Mouse (Mus musculus) ES-Bruce4 (cell line): ENCODE results near the gene Mark4. TPM values are rescaled to one million over a fixed set of nuclear protein-coding genes. Genes with fewer than 3 reads are reported as not detected.

Experiments used
- H3K27ac ChIP-seq: 2 replicates; pipeline ENCODE4 v1.5.1; 2012; ENCODE audit warnings: low read length, inconsistent platforms; ENCODE audit not compliant: insufficient read depth
- H3K27me3 ChIP-seq: 2 replicates; pipeline ENCODE4 v1.6.1; 2012; ENCODE audit warnings: mild to moderate bottlenecking, low read length, inconsistent platforms; ENCODE audit not compliant: control insufficient read depth, poor library complexity, insufficient read depth, severe bottlenecking
- H3K36me3 ChIP-seq: 2 replicates; pipeline ENCODE4 v1.6.1; 2012; ENCODE audit warnings: inconsistent platforms, mild to moderate bottlenecking, low read length, moderate library complexity; ENCODE audit not compliant: control insufficient read depth, poor library complexity, insufficient read depth, severe bottlenecking
- H3K4me1 ChIP-seq: one replicate; pipeline ENCODE4 v1.8.1; 2011; ENCODE audit warnings: low read length; ENCODE audit not compliant: control insufficient read depth, insufficient read depth
- H3K4me3 ChIP-seq: 2 replicates; pipeline ENCODE4 v1.5.1; 2011; ENCODE audit warnings: low read depth, mild to moderate bottlenecking, low read length
- H3K9ac ChIP-seq: 2 replicates; pipeline ENCODE4 v1.6.1; 2012; ENCODE audit warnings: low read depth, mild to moderate bottlenecking, inconsistent platforms; ENCODE audit not compliant: poor library complexity, severe bottlenecking
- H3K9me3 ChIP-seq: replicated peaks from 2 replicates; pipeline ENCODE4 v1.6.1; 2012; ENCODE audit warnings: mild to moderate bottlenecking, low read length, inconsistent platforms; ENCODE audit not compliant: control insufficient read depth, poor library complexity, insufficient read depth, severe bottlenecking
- CTCF ChIP-seq: IDR thresholded peaks from one replicate; pipeline ENCODE4 v1.8.1; 2011; ENCODE audit warnings: low read depth, low read length
- EP300 ChIP-seq: IDR thresholded peaks from 2 replicates; pipeline ENCODE4 v1.6.1; 2011; ENCODE audit warnings: low read depth, low read length; ENCODE audit not compliant: insufficient read depth
- POLR2A ChIP-seq: IDR thresholded peaks from one replicate; pipeline ENCODE4 v1.8.1; 2011; ENCODE audit warnings: low read length; ENCODE audit not compliant: insufficient read depth
- polyA plus RNA-seq: library from polyadenylated mRNA; stranded (reverse); fragments of >200 nt; gene quantifications from 2 replicates; pipeline ENCODE4 v1.2.4, GENCODE M21; 2011; ENCODE audit warnings: low read depth; ENCODE audit not compliant: missing spikeins, insufficient read depth, insufficient read length

Mark4 gene
- polyA plus RNA-seq, 1 experiment: 33.3 TPM

DNA sequence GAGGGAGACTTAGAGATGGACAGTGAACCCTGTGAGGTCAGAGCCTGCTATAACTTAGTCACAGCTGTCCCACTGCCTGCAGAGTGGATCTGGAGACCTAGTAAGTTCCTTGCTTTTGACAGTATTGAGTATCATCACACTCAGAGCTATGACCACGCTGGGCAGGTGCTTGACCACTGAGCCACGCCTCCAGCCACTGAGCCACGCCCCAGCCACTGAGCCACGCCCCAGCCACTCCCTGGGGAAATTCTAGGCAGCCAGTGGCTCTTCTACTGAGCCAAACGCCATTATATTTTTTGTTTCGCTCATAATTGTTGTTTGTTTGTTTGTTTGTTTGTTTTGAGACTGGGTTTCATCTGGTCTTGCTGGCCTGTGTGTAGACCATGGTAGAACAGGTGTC, 9.0 kb upstream of the Mark4 start:
- H3K4me1 ChIP-seq: peaks cover 4% of the 10 kb centered on the region
- no peak overlapping the region for H3K4me3 ChIP-seq
- no peaks in the 10 kb centered on the region for H3K9me3 ChIP-seq
- no peak overlapping the region for H3K27ac ChIP-seq
- H3K9ac ChIP-seq: no peak overlapping the region
- no peaks in the 10 kb centered on the region for H3K36me3 ChIP-seq
- H3K27me3 ChIP-seq: no peaks in the 10 kb centered on the region
- TF ChIP-seq POLR2A: no peak
- TF ChIP-seq EP300: no peak
- TF ChIP-seq CTCF: no peak

GRCm38 (mm10) chr7:19466602-19467145, 8.1 kb upstream of the Mark4 start:
- no peaks in the 10 kb centered on the region for H3K36me3 ChIP-seq
- H3K4me3 ChIP-seq: no peak overlapping the region
- peaks cover 4% of the 10 kb centered on the region for H3K4me1 ChIP-seq
- no peak overlapping the region for H3K27ac ChIP-seq
- H3K27me3 ChIP-seq: no peaks in the 10 kb centered on the region
- no peak overlapping the region for H3K9ac ChIP-seq
- no peaks in the 10 kb centered on the region for H3K9me3 ChIP-seq
- TF ChIP-seq POLR2A (no peak), EP300 (no peak), CTCF (no peak)

DNA sequence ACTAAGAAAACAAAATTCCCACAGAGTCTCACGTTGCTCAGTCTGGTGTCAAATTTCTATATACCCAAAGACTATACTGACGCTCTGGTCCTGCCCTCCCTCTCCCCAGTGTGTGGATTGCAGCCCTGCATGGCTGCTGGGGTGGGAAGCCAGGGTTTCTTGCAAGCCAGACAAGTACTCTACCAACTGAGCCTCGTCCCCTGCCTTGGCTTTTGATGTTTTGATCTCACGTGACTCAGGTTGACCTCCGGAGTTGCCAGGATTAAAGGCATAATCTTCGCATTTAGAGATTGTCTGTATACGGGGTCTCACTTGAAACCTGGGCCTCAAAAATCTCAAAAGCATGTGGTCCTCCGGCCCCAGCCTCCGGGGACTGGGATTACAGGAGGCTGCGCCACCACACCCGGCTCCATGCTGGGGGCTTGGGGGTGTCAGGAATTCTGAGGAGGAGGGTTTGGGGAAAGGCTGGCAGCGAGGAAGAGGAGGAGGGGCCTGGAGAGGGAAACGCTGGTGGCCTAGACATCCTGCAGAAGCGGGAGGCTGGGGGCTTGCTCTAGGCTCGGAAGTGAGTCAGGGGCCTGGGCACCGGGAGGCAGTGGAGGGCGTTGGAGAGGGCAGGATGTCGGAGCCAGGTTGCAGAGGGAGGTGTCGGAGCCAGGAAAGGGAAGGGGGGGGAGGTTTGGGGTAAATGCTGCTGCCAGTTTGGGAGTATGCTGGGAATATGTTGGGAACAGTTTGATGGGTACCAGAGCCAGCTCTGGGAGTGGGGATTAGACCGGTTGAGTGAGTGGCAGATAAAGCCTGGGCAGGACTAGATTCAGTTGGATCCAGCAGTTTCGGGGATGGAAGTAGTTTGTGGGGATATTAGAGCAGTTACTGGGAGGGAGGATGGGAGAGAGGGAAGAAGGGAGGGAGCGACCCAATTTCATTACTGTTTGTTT, 6.0 kb upstream of the Mark4 start:
- no peaks in the 10 kb centered on the region for H3K27me3 ChIP-seq
- no peak overlapping the region for H3K27ac ChIP-seq
- TF ChIP-seq POLR2A (no peak), CTCF (no peak), EP300 (no peak)

DNA sequence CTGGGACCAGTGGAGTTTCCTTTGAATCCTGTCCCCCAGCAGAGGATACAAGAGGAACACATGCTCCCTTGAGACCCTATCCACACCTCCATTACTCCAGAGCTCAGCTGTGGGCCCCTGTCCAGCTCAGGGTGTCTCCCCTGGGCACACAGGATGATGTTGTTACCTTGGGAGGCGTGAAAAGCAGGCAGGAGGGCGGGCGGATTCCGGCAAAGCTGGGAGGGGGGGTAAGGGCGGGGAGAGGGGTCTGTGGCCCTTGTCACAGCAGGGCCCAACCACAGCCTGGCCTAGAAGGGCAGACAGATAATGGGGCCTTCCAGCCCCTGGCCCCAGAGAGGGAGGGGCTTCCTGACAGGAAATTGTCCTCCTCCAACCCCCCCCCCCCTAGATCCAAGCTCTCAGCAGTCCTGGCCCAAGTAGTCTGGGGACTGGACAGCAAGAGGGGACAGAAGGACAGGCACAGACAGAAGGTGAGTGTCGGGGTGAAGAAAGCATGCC, 4.3 kb upstream of the Mark4 start, which contains the start of gene Exoc3l2:
Exoc3l2 (plus strand) TSS at position 448 of the 498 bp plus-strand sequence.
- Histone ChIP-seq H3K9me3 (no peaks in the 10 kb centered on the region), H3K27ac (no peak within 1 kb of the TSS), H3K9ac (no peak within 1 kb of the TSS), H3K4me1 (no peaks in the 10 kb centered on the region), H3K36me3 (no peaks in the 10 kb centered on the region), H3K4me3 (no peak within 1 kb of the TSS), H3K27me3 (no peaks in the 10 kb centered on the region)
- TF ChIP-seq EP300: no peak
- TF ChIP-seq CTCF: no peak
- TF ChIP-seq POLR2A: no peak

More for the DNA sequence above, 6.0 kb upstream of the Mark4 start:
- peak overlapping the region; percentile 13; the same call in 1 of the 2 replicates for H3K4me3 ChIP-seq
- no peaks in the 10 kb centered on the region for H3K36me3 ChIP-seq
- H3K4me1 ChIP-seq: peaks cover 4% of the 10 kb centered on the region
- H3K9ac ChIP-seq: peak overlapping the region; percentile 7; the same call in 1 of the 2 replicates
- H3K9me3 ChIP-seq: no peaks in the 10 kb centered on the region

DNA sequence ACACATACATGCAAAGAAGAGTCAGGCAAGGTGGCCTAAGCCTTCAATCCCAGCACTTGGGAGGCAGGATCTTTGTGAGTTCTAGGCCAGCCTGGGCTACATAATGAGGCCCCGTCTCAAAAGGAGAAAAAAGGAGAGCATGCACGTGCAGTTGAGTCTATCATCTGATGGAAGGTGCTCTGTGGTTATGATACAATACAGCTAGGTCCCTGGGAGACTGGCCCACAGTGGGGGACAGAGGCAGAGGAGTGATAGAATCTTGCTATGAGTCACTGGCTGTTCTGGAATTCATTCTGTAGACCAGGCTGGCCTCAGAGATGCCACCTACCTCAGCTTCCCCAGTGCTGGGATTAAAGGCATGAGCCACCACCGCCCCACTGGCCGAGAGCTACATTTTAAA, 3.8 kb upstream of the Mark4 start:
- H3K9ac ChIP-seq: no peak overlapping the region
- H3K4me3 ChIP-seq: no peak overlapping the region
- H3K27me3 ChIP-seq: no peaks in the 10 kb centered on the region
- H3K4me1 ChIP-seq: no peaks in the 10 kb centered on the region
- H3K27ac ChIP-seq: no peak overlapping the region
- TF ChIP-seq CTCF (no peak), EP300 (no peak)
- H3K9me3 ChIP-seq: no peaks in the 10 kb centered on the region
- no peaks in the 10 kb centered on the region for H3K36me3 ChIP-seq

DNA sequence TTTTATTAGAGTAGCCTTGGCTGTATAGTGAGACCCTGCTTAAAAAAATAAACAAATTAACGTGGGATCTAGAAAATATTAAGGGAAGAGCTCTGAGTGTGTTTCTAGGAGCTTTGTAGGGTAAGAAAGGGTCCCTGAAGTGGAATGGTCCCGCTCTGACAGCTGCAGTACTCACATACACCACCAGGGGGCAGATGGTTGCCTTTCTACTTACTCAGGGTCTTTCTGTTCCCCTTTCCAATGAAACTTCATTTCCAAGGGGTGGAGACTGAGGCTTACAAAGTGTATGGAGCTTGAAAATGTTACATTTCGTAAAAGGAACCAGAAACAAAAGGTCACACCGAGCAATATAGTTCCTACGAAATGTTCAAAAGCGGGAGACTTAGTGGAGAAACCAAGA, 2.9 kb upstream of the Mark4 start:
- H3K9ac ChIP-seq: no peak overlapping the region
- TF ChIP-seq EP300 (no peak), POLR2A (no peak), CTCF (peak; percentile 67)
- no peaks in the 10 kb centered on the region for H3K4me1 ChIP-seq
- no peaks in the 10 kb centered on the region for H3K36me3 ChIP-seq
- no peaks in the 10 kb centered on the region for H3K27me3 ChIP-seq
- H3K4me3 ChIP-seq: no peak overlapping the region
- no peak overlapping the region for H3K27ac ChIP-seq
- no peaks in the 10 kb centered on the region for H3K9me3 ChIP-seq
